Mouse (Mus musculus) embryo, embryonic 10 days (tissue): ENCODE results near the gene Muc3.
"Not testable (repeated sequence)": the region's sequence is repeated elsewhere in the genome, so short reads cannot be mapped to it uniquely, and the experiment has no call there.

Experiments
- DNase-seq: peaks from one replicate; pipeline ENCODE4 v3.0.0-alpha.2; 2015; ENCODE audit warnings: low spot score

Gene Muc3

DNA sequence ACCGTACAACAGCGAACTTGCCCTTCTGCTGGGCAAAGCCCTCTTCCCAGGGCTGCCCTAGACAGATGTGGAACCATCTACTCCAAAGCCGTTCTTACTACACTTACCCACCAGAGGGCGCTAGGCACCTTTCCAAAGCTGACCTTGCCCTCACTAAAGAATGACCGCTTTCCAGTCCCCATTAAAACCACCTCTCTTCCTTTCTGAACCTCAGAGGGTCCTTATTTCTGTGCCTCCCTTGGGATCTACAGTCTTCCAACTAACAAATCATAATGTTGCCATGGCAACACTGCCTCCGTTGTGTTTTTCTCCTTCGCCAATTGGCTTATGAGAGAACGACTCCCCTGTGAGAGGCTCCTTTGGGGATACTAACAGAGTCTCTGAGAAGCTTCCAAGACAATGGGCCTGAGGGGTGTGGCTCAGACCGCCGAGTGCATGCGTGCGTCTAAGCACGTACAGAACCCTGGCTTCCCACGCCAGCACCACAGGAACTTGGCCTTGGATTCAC, 26.4 kb downstream of the Muc3 start:
- DNase-seq: peak; percentile 90

DNA sequence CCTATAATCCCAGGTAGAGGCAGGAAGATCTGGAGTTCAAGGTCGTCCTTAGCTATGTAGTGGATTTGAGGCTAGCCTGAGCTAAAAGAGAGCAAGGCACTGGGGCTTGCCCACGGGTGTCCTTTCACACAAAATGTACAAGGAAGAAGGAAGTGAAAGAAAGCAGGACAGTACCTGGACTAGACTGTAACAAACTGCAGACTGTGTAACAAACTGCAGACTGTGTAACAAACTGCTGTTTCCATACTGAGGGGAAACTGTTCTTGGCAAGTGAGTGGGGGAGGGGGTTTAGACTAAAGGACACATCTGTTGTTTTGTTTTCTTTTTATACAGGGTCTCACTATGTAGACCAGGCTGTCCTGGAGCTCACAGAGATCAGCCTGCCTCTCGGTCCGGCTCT, 27.8 kb downstream of the Muc3 start:
- no peak for DNase-seq

DNA sequence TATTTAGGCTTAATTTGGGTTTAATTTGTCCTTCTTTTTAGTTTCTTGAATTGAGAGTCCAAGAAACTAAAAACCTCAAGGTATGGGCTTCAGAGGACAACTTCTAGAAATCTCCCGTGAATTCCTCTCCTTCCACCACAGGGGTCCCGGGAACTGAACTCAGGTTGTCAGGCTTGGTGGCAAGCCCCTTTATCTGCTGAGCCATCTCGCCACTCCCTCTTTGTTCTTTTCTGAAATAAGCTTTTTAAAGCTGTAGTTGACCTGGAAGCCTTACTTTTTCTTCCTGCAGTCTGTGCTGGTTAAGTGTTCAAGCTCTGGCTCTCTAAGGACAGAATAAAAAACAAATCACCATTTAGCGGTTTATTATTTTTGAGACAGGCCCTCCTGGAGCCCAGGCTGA, 30.2 kb downstream of the Muc3 start:
- no peak for DNase-seq

DNA sequence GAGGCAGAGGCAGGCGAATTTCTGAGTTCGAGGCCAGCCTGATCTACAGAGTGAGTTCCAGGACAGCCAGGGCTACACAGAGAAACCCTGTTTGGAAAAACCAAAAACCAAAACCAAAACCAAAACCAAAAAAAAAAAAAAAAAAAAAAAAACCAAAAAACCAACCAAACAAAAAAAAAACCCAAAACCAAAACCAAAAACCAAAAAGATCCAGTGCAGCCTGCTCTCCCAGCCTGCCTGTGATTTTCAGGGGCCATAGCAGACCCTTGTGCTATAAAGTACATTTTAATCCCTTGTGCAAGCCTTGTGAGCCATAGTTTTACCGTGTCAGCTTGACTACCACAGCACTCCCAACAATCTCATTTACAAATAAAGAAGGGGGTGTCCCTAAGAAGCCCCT, 31.1 kb downstream of the Muc3 start:
- not testable (repeated sequence) for DNase-seq

DNA sequence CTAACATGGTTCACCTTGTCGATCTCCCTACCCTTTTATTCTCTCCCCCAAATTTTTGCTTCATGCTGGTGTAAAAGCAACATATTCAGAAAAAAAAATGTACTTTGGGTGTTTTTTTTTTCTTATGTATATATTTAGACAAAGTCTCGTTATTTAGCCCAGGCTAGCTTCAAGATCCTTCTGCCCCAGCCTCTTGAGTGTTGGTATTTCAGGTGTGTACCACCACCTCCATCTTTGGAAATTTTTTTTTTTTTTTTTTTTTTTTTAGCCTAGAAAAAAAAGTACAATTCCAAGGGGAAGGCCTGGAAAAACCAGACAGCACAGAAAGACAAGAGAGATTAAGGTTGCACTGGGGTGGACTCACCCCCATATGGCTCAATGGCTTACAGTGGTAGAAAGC, 32.1 kb downstream of the Muc3 start:
- no peak for DNase-seq

DNA sequence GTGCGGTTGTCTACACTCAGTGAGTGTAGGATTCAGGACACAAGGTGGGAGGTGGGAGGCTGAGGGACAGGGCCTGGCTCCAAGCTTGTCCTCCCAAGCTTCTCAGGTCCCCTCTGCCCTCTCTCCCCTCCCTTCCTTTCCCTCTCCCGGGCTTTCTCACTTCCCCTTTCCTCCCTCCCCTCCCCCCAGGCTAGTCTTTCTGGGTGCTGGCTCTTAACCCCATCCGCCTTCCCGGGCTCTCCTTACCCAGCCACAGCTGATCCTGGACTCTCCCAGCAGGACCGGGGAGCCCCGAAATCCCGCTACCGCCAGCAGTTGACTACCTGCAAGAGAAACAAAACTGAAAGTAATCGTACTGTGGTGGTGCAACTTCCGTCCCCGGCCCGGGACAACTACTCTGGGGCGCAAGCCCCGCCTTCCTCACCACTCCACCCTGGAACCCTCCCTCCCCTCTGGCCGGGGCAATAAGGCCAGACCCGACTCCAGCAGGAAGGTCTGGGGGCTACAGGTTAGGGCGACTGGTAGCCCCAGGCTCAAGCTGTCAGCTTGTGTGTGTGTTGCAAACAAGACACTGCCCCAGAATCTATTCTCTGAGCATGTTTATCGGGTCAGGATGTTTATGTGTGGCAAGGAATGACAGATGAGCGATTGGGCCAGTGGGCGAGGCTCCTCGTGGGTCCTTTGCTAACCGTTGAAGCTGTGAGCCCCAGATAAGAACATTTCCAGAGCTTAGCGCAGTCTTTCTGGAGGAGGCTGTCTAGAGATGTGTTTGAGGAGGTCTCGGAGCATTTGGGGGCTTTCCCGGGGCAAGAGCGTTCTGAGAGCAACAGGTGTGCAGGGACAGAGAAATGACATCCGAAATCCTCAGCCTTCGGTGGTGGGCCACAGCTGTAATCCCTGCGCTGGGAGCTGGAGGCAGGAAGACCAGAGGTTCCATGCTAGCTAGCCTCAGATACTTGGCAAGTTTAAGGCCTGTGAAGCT, 33.0 kb downstream of the Muc3 start, which contains the start of gene Trim56:
TSS of gene Trim56 (minus strand) at position 344 of the 982 bp plus-strand sequence.
- peak; percentile 58 for DNase-seq

DNA sequence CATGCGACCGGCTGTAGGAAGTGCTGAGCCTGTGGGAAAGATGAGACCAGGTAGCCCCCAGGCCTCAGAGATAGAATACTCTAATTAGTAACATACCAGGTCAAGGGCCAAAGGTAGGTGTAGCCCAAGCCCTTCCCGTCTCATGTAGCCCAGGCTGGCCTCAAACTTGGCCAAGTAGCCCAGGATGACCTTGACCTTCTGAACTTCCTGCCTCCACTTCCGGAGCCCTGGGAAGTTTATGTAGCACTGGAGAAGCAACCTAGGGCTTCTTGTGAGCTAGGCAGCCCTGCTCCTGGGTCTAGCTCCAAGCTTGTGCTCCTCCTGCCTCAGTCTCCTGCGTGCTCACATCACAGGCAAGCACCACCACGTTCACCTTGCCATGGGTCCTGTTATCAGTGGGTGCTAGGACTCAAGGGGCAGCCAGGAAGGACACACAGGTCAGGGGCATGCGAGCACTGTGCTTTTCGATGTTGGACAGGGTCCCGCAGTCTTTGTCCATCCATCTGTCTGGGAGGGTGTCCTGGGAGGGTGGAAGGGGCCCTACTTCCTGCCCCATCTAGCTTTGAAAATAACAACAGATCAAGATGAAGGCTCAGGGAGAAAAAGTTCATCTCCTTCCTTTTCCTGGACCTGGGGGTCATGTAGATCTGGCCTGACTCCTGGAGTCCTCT, 34.1 kb downstream of the Muc3 start:
- DNase-seq: no peak

DNA sequence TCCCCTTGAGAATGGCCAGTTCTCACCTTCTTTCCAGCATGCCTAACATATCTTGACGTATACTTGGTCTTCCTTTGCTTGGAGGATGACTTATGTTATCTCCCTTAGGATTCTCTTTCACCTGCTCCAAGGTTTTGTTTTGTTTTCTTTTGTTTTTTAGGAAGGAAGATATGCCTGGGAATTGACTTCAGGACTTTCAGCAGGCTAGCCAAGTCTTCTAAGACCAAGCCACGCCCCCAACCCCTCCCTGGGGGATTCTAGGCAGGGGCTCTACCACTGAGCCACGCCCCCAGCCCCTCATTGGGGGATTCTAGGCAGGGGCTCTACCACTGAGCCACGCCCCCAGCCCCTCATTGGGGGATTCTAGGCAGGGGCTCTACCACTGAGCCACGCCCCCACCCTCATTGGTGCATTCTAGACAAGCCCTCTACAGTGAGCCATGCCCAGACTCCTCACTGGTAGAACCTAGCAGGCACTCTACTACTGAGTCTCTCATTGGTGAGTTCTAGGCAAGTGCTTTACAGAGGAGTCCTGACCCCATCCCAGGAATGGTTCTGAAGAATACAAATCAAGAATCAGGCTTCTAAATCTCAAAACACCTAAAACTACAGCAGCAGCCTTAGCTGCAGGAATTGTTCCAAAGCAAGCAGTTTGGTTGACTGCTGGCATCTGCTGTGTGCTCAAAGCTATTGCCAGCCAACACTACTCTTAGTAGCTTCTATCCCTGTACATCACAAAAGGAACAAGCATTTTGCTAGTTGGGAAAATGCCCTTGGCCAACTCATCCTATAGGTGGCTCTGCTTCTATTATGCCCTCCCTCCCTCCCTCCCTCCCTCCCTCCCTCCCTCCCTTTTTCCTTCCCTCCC, 37.3 kb downstream of the Muc3 start:
- no peak for DNase-seq

DNA sequence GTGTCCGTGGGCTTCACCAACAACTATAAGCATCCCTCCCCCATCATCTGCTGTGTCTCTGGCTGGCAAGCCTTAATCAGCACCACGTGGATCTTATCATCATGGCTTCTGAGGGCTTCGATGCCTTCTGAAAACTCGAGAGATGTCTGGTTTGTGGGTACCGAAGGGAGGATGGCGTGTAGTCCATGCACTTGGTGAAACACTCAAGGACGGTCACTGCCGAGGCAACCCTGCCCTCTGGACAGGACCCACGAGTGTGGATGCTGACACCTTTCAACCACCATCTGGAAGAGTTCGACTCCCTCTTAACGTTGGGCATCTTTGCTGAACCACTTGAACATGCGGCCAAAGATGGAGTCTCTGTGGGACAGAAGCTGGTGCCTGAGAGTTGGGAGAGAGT, 38.3 kb downstream of the Muc3 start:
- DNase-seq: no peak

DNA sequence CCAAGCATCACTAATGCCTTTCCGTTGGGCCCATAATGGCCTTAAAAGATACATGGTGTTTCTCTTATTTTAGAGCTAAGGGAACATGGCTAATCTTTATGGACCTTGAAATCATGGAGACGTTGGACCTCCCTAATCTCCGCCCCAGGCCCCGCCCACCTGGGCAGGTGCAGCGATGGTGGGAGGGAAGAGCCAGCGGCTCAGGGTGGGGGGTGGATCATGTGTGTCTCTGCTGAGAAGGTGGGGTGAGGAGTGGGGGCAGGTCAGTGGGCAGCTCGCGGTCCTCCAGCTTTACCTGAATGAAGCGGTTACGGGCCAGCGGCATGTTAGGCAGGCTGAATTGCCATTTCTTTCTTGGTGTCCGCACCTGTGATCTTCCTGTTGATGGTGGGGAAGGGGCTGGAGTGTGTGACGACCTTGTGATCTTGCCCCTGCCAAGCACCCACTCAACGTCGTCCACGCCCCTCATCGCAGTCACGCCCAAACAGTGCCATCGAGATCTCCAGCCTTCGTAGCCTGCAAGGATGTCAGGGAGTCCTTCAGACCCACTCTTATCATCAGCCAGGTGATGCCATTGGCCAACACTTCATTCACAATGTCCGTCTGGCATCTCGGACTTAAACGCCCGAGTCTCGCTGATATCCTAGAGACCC, 39.1 kb downstream of the Muc3 start:
- no peak for DNase-seq

DNA sequence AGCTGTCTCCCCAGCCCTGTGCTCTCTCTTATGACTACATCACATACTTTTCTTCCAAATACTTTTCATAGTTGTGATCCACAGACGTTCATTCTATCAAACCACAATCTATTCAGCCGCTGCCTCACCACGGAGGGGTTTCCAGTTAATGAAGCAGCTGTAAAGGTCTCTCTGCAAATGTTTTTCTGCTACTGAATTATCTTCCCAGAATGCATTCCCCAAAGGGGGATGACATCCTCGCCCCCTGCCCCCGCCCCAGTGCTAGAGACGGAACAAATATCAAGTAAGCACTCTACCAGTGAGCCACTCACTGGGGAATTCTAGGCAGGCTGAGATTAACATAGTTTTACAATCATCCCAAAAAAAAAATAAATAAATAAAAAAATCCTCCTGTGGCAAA, 41.0 kb downstream of the Muc3 start:
- DNase-seq: no peak

DNA sequence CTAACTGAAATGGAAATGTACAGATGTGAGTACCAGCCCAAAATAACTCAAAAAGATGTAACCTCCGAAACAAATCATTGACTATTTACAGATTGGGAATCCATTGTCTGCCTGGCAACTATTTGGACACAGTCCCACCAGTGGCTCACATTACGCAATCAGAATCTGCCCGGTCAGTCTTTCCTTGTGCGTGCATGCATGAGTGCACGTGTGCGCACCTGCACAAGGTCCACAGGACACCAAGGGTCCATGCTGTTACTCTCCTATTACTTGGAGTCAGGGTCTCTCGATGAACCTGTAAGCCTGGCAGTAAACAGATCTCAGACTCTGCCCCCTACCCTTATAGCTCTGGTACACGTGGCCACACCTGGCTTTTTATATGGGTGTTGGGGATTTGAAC, 41.5 kb downstream of the Muc3 start:
- no peak for DNase-seq

DNA sequence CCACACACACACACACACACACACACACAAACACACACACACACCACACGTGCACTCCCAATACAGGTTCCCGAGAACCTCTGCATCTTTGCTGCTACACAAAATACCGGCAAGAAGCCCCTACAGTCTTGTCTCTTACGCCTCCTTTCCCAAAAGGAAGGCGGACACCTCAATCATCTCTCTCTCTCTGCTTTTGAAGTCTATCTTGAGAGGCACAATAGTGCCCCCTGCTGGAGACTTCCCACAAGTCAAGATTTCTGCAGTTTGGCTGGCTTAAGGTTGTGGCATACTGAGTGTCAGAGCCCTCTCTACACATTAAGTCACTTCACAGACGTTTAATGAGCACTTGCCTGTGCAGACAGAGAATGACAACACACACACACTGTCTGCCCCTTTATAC, 42.1 kb downstream of the Muc3 start:
- DNase-seq: peak; percentile 77

DNA sequence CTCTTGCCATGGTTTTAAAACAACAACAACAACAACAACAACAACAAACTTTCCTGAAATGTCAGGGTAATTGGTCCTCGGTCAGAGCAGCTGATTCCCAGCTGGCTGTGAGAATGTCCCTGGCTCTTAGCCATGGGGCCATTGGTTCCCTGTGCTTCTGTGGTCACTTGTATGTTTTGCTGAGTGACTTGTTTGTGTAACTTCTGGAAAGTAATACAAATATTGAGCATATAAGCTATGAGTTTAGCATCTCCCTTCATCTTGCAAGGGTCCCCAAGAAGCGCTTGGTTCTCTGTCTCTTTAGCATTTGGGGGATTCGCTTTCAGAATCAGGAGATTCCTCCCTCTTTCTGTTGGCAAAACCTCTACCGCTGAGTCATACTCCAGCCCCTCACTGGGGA, 42.7 kb downstream of the Muc3 start:
- DNase-seq: no peak

DNA sequence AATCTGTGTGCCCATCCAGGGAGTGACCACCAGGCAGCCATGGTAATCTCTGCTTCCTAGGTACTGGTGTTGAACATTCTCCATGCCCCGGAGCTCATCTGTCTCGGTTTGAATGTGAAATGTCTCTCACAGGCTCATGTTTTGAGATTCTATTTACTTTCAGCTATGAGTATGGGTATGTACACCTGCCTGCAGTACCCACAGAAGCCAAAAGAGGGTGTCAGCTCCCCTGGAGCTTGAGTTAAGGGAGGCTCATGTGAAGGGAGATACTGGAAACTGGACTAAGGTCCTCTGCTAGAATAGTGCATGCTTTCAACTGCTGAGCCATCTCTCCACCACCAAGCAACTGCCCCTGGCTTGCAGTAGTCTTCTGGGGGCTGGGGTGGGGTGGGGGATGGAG, 45.2 kb downstream of the Muc3 start:
- DNase-seq: no peak

DNA sequence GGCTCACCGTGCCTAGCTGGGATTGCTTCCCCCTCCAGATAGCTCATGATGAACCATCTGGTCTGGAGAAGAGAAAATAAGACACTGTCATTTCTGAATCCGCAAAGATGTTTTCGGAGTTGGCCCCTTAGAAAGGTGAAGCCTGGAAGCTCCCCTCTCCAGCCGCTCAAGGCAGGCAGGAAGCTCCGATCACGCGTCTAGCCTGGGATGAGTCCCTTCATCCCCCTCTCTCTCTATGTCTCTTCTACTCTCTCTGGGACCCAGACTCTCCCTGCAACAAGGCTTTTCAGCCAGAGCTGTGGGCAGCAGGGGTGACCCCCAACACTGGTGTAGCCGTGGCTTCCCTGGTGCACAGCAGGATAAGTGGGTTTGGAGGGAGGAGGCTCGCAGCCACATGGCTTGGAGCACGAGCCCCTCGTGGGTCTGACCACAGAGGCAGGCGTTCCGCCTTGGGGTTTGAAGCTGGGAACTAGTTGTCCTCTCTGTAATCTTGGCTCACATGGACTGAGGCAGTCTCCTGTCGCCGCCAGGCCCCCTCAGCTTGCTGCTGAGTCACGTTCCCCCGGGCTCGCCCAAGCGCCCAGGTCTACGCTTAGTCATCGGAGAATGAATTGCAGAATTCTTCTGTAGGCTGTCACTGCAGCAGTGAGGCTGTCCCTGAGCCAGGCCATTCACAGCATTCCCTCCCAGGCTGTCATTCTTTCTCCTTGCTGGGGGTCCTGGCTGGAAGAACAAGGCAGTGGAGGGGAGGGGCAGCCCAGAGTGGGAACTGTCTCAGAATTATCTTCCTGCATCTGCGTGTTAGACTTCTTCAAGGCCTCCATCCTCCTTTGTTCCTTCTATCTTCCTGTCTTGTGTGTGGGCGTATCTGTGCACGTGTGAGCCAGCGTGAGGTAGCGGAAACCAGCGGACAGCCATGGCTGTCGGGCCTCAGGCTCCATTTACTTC, 46.3 kb downstream of the Muc3 start:
- DNase-seq: peak; percentile 30

DNA sequence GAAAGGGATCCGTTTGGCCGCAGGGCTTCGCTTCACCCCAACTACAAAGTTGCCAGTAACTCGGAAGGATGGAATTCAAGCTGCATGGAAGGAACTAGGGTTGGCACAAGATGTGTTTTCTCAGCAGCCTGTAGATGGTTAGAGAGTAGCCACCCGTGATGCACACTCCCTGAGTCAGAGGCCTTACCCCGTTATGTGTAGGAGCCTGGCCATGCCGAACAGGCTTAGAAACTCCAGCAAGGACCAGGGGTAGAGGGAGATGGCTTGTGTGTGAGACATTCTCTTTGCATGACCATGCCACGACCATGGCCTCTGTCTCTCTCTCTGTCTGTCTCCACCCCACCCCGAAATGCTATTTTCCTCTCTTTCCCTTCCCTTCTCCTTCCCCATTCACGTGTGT, 47.0 kb downstream of the Muc3 start:
- DNase-seq: no peak

DNA sequence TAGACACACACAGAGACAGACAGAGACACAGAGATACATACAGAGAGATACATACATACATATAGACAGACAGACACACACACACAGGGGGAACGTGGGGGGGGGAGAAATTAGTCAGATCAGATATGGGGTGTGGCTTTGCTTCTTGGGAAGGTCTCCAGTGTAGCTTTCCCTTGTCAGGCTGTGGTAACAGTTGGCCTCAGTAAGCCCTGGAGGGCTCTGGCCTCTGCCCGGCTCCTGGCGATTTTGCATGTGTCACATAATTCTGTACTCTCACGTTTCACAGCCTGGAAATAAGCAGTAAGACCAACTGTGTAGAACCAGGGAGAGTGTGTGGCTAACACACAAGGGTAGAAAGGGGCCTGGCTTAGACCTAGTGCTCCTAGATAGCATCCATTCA, 48.5 kb downstream of the Muc3 start:
- DNase-seq: no peak

DNA sequence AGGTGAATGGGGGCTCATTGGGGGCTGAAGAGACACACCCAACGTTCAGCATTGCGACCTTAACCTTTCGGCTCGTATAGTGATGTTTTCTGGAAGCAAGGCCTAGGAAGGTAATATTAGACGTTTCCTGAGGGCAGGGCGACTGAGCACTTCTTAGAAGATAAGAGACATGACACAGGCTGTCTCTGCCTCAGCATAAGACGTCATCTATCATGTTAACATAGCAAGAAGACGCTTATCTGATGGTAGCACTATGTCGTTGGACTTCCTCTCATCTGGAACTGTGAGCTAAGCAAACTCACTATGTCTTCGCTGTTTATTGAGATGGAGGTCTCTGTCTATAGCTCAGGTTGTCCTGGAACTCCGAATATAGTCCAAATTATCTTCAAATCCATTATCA, 50.7 kb downstream of the Muc3 start:
- no peak for DNase-seq

DNA sequence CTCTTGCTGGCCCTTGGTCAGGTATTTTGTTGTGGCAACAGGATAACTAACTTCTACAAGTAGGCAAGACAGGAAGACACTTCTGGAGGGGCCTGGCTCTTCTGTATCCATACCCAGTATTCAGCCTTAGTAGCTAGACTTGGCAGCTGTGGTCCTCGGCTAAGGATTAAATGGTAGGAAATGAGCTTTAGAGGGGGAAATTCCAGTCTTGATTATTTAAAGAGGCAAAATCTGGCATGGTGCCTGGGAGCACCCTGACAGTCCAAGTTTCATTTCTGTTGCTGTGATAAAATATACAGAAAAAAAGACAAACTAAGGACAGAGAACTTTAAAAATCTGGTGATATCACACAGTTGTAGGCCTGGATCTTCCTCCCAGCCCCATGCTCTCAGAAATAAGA, 53.1 kb downstream of the Muc3 start:
- DNase-seq: no peak

DNA sequence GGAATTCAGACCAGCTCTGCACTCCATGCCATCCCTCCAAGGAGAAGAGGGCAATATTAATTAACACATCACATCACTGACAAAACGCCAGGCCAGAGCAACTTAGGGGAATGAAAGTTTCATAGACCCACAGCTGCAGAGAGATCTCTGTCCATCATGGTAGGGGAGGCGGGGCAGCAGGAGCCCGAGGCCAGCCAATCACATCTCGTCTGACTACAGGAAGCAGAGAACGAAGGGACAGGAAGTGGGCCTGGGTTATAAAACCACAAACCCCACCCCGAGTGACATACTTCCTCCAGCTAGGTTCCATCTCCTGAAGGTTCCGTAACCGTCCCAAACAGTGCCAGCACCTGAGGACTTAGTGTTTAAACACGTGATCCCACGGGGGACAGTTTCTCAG, 54.0 kb downstream of the Muc3 start:
- no peak for DNase-seq
